Mouse (Mus musculus) adrenal gland, postnatal 36 days (tissue): ENCODE measurements at regions not wholly inside any gene's neighbourhood (a gene's known extent, or its start where the extent isn't known, plus 50 kb on each side); places are given as distances from the start of the nearest gene placed in this dataset.

Experiments used
- DNase-seq, 2 experiments: peaks; one replicate each; pipeline ENCODE4 v3.0.0; 2021; ENCODE audit warnings: mixed read lengths in 1 of 2

DNA sequence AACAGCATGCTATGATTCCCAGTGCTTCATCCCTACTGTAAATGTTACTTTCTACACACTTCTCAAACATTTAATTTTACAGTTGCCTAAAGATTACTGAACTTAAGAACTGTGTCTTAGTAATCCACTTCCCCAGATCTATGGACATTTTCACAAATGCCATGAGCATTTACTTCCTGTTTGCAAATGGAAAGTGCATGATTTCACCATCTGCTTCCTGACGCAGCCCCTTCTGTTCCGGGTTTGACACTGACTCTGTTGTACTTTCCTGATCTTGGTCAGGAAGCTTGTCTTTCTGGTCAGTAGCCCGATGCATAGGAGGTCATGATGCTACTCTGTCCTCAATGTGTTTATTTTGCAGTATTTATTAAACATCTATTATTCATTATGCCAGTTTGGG lies 493.5 kb downstream of the Htr1b start:
- DNase-seq = no peak

DNA sequence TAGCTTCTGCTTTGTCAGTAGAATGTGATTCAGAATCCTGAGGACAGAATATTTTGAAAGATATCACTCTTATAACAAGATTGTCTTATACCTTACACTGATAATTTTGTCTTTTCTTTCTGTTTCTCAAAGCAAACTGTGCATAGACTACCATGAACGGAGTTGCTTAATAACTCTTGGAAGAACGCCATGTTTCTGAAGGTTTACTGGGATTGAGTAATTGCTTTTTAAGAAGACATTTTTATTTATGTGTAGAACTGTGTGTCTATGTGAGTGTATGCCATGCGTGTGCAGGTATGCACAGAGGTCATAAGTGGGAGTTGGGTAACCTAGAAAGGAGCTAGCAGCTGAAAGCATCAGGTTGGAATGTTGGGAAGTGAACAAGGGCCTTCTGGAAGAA lies 497.3 kb downstream of the Htr1b start:
- peak in 1 of 2 experiments; percentile 6 for DNase-seq

DNA sequence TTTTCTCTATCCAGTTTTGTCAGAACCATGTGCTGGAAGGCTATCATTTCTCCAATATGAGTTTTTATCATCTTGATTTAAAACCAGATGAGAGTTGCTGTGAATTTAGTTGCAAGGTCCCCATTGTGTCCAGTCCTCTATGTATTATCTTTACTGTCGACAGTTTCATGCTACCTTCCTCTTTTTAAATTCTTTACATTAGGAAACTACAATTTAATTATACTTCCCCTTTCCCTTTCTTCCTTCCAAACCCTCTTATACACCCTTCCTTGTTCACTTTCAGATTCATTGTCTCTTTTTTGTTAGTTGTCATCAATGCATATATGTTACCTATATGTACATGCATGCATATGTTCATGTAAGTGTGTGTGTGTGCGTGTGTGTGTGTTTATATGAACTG lies 520.6 kb downstream of the Htr1b start:
- no peak for DNase-seq

DNA sequence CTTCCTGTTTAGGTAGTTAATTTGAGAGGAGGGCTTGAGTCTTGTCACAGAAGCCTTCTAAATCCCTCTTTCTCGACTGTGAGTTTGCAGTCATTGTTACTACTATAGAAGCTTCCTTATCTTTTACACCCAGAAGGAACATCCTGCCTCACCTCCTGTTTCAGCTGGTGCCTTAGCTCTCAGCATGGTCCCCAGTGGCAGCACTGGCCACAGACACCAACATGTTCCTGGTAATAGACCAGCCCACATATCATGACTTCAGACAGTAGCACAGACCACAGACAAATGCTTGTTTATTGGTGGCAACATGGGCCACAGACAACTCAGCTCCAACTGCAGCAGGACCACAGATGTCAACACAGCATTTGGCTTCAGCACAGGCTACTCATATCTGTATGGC lies 560.4 kb downstream of the Htr1b start:
- no peak for DNase-seq

DNA sequence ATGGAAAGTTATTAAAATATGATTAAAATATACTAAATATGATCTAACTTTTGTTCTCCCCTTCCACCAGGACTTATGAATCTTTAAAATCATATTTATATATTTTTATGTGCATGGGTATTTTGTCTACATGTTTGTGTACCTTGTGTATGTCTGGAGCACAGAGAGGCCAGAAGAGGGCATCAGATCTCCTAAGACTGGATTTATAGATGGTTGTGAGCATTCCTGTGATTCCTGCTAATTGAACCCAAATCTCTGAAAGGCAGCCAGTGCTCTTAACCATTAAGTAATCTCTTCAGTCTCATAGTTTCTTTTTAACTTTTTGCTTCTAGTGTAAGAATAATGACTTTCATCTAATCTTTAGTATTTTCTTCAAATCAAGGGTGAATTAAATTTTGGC lies 577.2 kb upstream of the Impg1 start:
- DNase-seq = peak; percentile 2 to 15

DNA sequence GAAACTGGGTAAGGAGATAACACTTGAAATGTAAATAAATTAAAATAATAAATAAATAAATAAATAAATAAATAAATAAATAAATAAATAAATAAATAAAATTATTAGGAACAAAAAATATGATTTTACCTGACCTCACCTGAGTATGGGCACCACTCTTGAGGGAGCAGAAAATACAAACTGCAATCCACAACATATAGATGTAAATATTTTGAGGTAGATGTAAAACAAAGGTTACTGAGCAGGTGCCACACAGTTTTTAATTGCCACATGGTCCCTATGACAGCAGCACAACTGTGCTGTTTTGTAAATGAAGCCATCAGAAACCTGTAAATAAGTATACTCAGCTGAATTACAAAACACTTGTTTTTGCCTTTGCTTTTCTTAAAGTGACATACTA lies 576.7 kb upstream of the Impg1 start:
- no peak for DNase-seq
